Mouse (Mus musculus): ENCODE measurements around the gene Smg5. TPM values are rescaled to one million over a fixed set of nuclear protein-coding genes. Genes with fewer than 3 reads are reported as not detected.
"Not testable (repeated sequence)": the region's sequence is repeated elsewhere in the genome, so short reads cannot be mapped to it uniquely, and the experiment has no call there.

Gene Smg5
- polyA plus RNA-seq, 1 experiment, result 103 TPM

- DNase-seq, result no peak
- peaks cover 5% of the 10 kb centered on the region; the same call in 1 of the 2 replicates for H3K4me1 ChIP-seq (ENCODE audit: control insufficient read depth, insufficient read depth, low read length)
- WGBS, result 67% methylated on average over 5 of the region's 5 CpGs
- H3K27ac ChIP-seq (ENCODE audit: insufficient read depth, low read length), result peak overlapping the region; percentile 62; the same call in 1 of the 2 replicates
- no peaks in the 10 kb centered on the region for H3K27me3 ChIP-seq (ENCODE audit: control insufficient read depth, insufficient read depth, low read length)
- TF ChIP-seq POLR2A (IDR thresholded peaks at IDR 0.05; ENCODE audit: borderline replicate concordance, insufficient read depth, low read length), result no peak
- no peak for TF ChIP-seq CTCF (IDR thresholded peaks at IDR 0.05; ENCODE audit: borderline replicate concordance, insufficient read depth, low read depth, low read length)
- no peak overlapping the region for H3K4me3 ChIP-seq (replicated peaks; ENCODE audit: insufficient read depth, low read depth, low read length)
Observed at GRCm38 (mm10) chr3:88359584-88359983, 23.5 kb downstream of the Smg5 start.

DNA sequence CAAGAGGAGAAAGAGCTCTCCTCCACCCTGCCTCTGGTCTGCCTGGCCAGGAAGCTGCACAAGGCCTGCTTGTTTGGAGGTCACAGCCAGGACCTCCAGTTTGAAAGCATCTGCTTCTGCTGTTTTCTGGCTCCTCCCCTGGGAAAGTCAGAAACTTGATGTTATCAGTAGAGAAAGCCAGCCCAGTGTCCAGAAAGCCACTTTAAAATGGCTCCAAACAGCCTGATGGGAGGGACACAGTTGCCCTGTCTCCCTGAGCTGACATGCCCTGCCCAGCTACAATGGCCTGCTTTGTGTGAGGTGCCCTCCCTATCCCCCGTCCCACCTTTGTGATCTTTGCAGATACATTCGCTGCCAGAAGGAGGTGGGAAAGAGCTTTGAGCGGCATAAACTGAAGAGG lies 23.9 kb downstream of the Smg5 start:
- Histone ChIP-seq H3K27ac (ENCODE audit: insufficient read depth, low read length) (peak overlapping the region; percentile 62), H3K27me3 (ENCODE audit: control insufficient read depth, insufficient read depth, low read length) (no peaks in the 10 kb centered on the region), H3K4me1 (ENCODE audit: control insufficient read depth, insufficient read depth, low read length) (peaks cover 4% of the 10 kb centered on the region; the same call in 1 of the 2 replicates), H3K4me3 (replicated peaks; ENCODE audit: insufficient read depth, low read depth, low read length) (no peak overlapping the region)
- 64% methylated on average over 3 of the region's 3 CpGs for WGBS
- DNase-seq, result no peak
- no peak for TF ChIP-seq CTCF (IDR thresholded peaks at IDR 0.05; ENCODE audit: borderline replicate concordance, insufficient read depth, low read depth, low read length)
- no peak for TF ChIP-seq POLR2A (IDR thresholded peaks at IDR 0.05; ENCODE audit: borderline replicate concordance, insufficient read depth, low read length)

GRCm38 (mm10) chr3:88361096-88361495 lies 25.0 kb downstream of the Smg5 start:
- H3K27ac ChIP-seq (ENCODE audit: insufficient read depth, low read length), result no peak overlapping the region
- no peaks in the 10 kb centered on the region; the same call in 1 of the 2 replicates for H3K4me1 ChIP-seq (ENCODE audit: control insufficient read depth, insufficient read depth, low read length)
- H3K4me3 ChIP-seq (replicated peaks; ENCODE audit: insufficient read depth, low read depth, low read length), result no peak overlapping the region
- no peak for DNase-seq
- TF ChIP-seq CTCF (IDR thresholded peaks at IDR 0.05; ENCODE audit: borderline replicate concordance, insufficient read depth, low read depth, low read length) (no peak), POLR2A (IDR thresholded peaks at IDR 0.05; ENCODE audit: borderline replicate concordance, insufficient read depth, low read length) (no peak)
- WGBS, result 51% methylated on average over 6 of the region's 6 CpGs
- H3K27me3 ChIP-seq (ENCODE audit: control insufficient read depth, insufficient read depth, low read length), result no peaks in the 10 kb centered on the region

- H3K27me3 ChIP-seq (ENCODE audit: control insufficient read depth, insufficient read depth, low read length), result no peaks in the 10 kb centered on the region
- DNase-seq, result peak in 1 of 2 experiments; percentile 44
- TF ChIP-seq POLR2A (IDR thresholded peaks at IDR 0.05; ENCODE audit: borderline replicate concordance, insufficient read depth, low read length) (no peak), CTCF (IDR thresholded peaks at IDR 0.05; ENCODE audit: borderline replicate concordance, insufficient read depth, low read depth, low read length) (no peak)
- WGBS, result 71% methylated on average over 2 of the region's 2 CpGs
- H3K4me3 ChIP-seq (replicated peaks; ENCODE audit: insufficient read depth, low read depth, low read length), result no peak overlapping the region
- no peaks in the 10 kb centered on the region for H3K4me1 ChIP-seq (ENCODE audit: control insufficient read depth, insufficient read depth, low read length)
- no peak overlapping the region; the same call in 1 of the 2 replicates for H3K27ac ChIP-seq (ENCODE audit: insufficient read depth, low read length)
Observed at GRCm38 (mm10) chr3:88361612-88362313, 25.7 kb downstream of the Smg5 start.

DNA sequence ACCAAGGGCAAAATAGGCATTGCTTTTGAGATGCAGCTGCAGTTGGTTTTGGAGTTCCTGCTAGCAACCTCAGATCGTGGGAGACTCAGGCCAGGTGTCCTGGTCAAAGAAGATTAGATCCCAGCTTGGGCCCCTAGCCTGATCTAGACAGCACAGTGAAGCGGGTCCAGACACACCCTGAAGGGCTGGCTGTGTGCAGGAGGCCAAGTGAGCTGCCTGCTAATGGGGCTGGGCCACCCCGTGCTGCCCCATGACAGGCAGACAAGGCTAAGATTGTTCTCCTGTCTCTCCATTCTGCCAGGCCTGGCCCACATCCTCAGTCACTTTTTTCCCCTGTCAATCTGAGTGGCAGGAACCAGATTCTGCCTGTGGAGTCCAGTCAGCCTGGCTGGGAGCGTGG lies 27.6 kb downstream of the Smg5 start:
- DNase-seq, result peak in 1 of 2 experiments; percentile 57
- Histone ChIP-seq H3K27ac (ENCODE audit: insufficient read depth, low read length) (peak overlapping the region; percentile 40), H3K27me3 (ENCODE audit: control insufficient read depth, insufficient read depth, low read length) (no peaks in the 10 kb centered on the region), H3K4me1 (ENCODE audit: control insufficient read depth, insufficient read depth, low read length) (no peaks in the 10 kb centered on the region), H3K4me3 (replicated peaks; ENCODE audit: insufficient read depth, low read depth, low read length) (no peak overlapping the region)
- WGBS, result 39% methylated on average over 4 of the region's 4 CpGs
- TF ChIP-seq CTCF (IDR thresholded peaks at IDR 0.05; ENCODE audit: borderline replicate concordance, insufficient read depth, low read depth, low read length) (no peak), POLR2A (IDR thresholded peaks at IDR 0.05; ENCODE audit: borderline replicate concordance, insufficient read depth, low read length) (no peak)

GRCm38 (mm10) chr3:88364337-88364736 lies 28.3 kb downstream of the Smg5 start, which contains the start of gene Paqr6:
Gene Paqr6, plus strand, starts transcription at chr3:88364584.
- peak; percentile 43 to 47 for DNase-seq
- 5% methylated on average over 16 of the region's 16 CpGs for WGBS
- Histone ChIP-seq H3K4me1 (ENCODE audit: control insufficient read depth, insufficient read depth, low read length) (no peaks in the 10 kb centered on the region), H3K27ac (ENCODE audit: insufficient read depth, low read length) (peak within 1 kb of the TSS; percentile 40), H3K4me3 (replicated peaks; ENCODE audit: insufficient read depth, low read depth, low read length) (peak within 1 kb of the TSS; percentile 13), H3K27me3 (ENCODE audit: control insufficient read depth, insufficient read depth, low read length) (no peaks in the 10 kb centered on the region)
- TF ChIP-seq CTCF (IDR thresholded peaks at IDR 0.05; ENCODE audit: borderline replicate concordance, insufficient read depth, low read depth, low read length) (no peak), POLR2A (IDR thresholded peaks at IDR 0.05; ENCODE audit: borderline replicate concordance, insufficient read depth, low read length) (no peak)

DNA sequence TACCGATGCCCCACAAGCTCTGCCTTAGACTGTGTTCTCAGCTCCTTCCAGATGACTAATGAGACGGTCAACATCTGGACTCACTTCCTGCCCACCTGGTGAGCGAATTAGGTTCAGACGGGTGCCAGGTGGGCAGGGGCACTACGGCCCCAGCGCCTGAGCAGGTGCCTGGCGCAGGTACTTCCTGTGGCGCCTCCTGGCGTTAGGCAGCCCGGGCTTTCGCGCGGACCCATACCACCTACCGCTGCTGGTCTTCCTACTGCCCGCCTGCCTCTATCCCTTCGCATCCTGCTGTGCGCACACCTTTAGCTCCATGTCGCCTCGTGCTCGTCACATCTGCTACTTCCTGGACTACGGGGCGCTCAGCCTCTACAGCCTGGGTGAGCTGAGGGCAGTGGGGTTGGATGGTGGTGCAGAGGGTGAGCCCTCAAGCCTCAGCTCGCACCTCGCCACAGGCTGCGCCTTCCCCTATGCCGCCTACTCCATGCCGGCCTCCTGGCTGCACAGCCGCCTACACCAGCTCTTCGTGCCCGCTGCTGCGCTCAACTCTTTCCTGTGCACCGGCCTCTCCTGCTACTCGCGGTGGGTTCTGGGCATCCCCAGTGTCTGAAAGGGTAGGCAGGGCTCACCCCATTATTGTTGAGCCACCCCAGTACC lies 29.8 kb downstream of the Smg5 start:
- no peak overlapping the region for H3K4me3 ChIP-seq (replicated peaks; ENCODE audit: insufficient read depth, low read depth, low read length)
- H3K4me1 ChIP-seq (ENCODE audit: control insufficient read depth, insufficient read depth, low read length), result no peaks in the 10 kb centered on the region
- H3K27ac ChIP-seq (ENCODE audit: insufficient read depth, low read length), result no peak overlapping the region
- TF ChIP-seq CTCF (IDR thresholded peaks at IDR 0.05; ENCODE audit: borderline replicate concordance, insufficient read depth, low read depth, low read length), result no peak
- TF ChIP-seq POLR2A (IDR thresholded peaks at IDR 0.05; ENCODE audit: borderline replicate concordance, insufficient read depth, low read length), result no peak
- DNase-seq, result no peak
- WGBS, result 39% methylated on average over 34 of the region's 34 CpGs
- no peaks in the 10 kb centered on the region for H3K27me3 ChIP-seq (ENCODE audit: control insufficient read depth, insufficient read depth, low read length)

- not testable (repeated sequence) for H3K27ac ChIP-seq (ENCODE audit: insufficient read depth, low read length); H3K27me3 ChIP-seq (ENCODE audit: control insufficient read depth, insufficient read depth, low read length); H3K4me1 ChIP-seq (ENCODE audit: control insufficient read depth, insufficient read depth, low read length); H3K4me3 ChIP-seq (replicated peaks; ENCODE audit: insufficient read depth, low read depth, low read length); DNase-seq
- 9% methylated on average over 19 of the region's 22 CpGs for WGBS
Observed at GRCm38 (mm10) chr3:88366830-88367428, 30.9 kb downstream of the Smg5 start.

GRCm38 (mm10) chr3:88367517-88367916 lies 31.5 kb downstream of the Smg5 start:
- H3K4me1 ChIP-seq (ENCODE audit: control insufficient read depth, insufficient read depth, low read length); H3K27me3 ChIP-seq (ENCODE audit: control insufficient read depth, insufficient read depth, low read length); DNase-seq; H3K27ac ChIP-seq (ENCODE audit: insufficient read depth, low read length); H3K4me3 ChIP-seq (replicated peaks; ENCODE audit: insufficient read depth, low read depth, low read length): not testable (repeated sequence)
- 64% methylated on average over 4 of the region's 7 CpGs for WGBS

GRCm38 (mm10) chr3:88368511-88368910 lies 32.5 kb downstream of the Smg5 start:
- not testable (repeated sequence) for H3K4me1 ChIP-seq (ENCODE audit: control insufficient read depth, insufficient read depth, low read length); H3K27ac ChIP-seq (ENCODE audit: insufficient read depth, low read length); H3K4me3 ChIP-seq (replicated peaks; ENCODE audit: insufficient read depth, low read depth, low read length); H3K27me3 ChIP-seq (ENCODE audit: control insufficient read depth, insufficient read depth, low read length); DNase-seq
- 69% methylated on average over 7 of the region's 7 CpGs for WGBS

DNA sequence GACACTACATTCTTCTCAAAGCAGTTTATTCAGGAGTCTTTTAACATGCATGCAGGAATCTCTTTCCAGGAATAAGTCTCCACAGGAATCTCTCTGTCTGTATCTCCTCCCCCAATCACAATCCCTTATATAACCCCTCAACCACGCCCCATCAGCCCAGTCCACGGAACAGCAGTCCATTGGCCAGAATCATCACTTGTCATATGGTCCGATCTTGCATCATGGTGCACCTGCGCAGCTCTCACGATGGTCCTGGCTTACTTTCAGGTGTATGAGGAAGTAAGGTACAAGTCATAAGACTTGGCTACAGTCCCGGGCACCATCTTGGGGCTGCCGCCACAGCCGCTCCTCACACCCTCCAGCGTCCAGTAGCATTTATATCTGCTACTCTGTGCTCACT lies 36.6 kb downstream of the Smg5 start, which contains the start of gene Bglap3:
Gene Bglap3, minus strand, starts transcription at position 101 of the 400 bp plus-strand sequence.
- WGBS, result 86% methylated on average over 9 of the region's 9 CpGs
- not testable (repeated sequence) for H3K27ac ChIP-seq (ENCODE audit: insufficient read depth, low read length); H3K4me3 ChIP-seq (replicated peaks; ENCODE audit: insufficient read depth, low read depth, low read length); H3K4me1 ChIP-seq (ENCODE audit: control insufficient read depth, insufficient read depth, low read length); DNase-seq; H3K27me3 ChIP-seq (ENCODE audit: control insufficient read depth, insufficient read depth, low read length)

Measured in cerebellum, adult 2 months (tissue).